Mouse (Mus musculus) cerebellum, adult (tissue): Measurements from ENCODE around the gene Evi5.

Experiments used
- ATAC-seq: cut with Nextera tagmentation; 2 replicates; pipeline ENCODE4 v1.9.2; 2017; ENCODE audit warnings: mild to moderate bottlenecking, moderate library complexity, mixed read lengths; ENCODE audit not compliant: insufficient number of reproducible peaks, low FRiP score, low TSS enrichment

Evi5 gene

GRCm38 (mm10) chr5:107759121-107759520 lies 115.8 kb downstream of the Evi5 start:
- ATAC-seq, result no peak

DNA sequence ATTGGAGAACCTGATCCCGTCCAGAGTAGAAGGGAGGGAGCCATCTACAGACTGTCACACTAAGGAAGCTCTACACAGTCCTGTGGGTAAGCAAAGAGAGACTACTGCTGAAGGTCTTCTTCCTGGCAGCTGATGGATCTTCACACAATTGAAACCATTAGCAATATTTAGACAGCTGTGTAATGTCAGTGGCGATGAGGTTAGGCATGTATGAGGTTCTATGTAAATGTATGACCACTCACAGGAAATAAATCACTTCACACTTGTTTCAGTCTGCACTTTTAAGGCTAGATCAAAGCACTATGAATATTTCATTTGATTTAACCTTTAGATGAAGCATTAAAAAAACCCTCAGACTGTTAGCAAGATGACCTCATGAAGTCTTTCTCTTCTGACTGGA lies 118.8 kb downstream of the Evi5 start:
- ATAC-seq, result no peak

DNA sequence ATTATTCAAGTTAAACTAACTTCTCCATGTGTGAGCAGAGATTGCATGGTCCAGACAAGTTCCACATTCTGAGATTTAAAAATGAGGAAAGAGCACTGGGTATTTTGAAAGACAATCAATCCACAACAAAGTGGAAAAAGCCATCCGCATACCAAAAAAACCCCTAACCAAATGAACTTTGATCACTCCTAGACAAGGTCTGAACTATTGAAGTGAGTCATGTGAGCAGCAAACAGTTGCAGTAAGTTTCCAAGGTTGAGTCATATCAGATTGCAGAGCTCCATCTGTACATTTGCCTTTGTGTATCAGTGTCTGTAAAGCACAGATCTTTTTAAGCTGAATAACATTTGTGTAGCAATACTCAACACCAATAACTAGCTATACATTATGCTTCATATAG lies 120.2 kb downstream of the Evi5 start:
- no peak for ATAC-seq

DNA sequence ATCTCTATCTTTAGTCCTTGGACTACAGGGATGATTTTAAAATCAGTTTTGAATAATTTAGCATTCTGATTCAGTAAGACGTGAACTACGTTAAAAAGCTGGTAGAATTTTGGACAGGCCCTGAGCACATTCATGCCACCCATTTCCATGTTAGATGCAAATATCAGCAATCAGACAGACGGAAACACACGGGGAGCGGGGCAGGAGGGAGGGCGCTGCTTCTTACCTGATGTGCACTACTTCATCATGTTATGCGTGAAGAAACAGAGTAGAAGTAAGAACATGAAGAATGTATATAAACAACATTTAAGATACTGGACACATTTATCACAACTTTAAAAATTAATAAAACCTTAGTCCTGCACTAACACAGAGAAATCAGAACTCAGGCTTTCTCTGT lies 121.3 kb downstream of the Evi5 start:
- no peak for ATAC-seq

DNA sequence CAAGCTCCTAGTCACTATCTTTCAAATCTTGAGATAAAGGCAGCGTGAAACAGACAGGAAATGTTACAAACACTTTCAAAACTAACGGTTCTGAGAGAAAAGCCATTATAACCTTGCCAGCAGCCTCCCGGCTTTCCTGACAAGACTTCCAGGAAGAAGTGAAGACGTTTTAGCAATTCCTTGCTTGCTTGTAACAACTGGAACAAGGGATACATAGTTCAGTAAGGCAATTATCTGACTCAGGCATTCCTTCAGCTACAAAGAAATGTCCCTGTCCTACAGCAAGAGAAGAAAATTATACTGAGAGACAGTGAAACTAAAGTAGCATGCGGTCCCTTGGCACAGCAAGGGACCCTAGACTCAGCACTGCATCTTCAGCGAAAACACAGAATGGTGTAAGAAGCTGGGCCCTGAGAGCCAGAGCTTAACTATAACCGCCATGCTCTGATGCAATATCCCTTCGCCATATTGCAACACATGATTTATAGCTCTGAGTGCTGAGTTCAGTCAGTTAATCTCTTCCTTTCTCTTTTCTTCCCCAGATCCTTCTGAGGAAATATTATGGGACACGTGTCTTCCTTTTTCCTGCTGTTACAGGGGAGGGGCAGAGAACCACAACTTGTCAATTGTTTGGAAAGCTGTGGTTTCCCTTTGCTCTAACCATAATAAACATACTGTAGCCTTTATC lies 125.5 kb downstream of the Evi5 start:
- ATAC-seq, result no peak

GRCm38 (mm10) chr5:107739023-107739422 lies 135.9 kb downstream of the Evi5 start:
- no peak for ATAC-seq

DNA sequence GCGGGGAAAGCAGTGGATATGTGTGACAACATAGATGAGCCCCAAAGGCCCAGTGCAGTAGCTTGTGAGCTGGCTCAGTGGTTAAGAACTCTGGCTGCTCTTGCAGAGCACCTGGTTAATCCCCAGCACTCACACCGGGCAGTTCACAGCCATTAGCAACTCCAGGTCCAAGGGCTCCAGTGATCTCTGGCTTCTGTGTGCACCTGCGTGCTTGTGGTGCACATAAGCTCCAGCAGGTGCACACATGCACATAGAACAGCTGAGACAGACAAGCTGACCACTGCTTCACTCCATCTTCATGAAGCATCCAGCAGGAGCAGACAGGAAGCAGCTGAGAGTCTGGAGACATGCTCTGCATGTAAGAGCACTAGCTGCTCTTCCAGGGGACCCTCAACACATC lies 136.6 kb downstream of the Evi5 start:
- ATAC-seq, result no peak

DNA sequence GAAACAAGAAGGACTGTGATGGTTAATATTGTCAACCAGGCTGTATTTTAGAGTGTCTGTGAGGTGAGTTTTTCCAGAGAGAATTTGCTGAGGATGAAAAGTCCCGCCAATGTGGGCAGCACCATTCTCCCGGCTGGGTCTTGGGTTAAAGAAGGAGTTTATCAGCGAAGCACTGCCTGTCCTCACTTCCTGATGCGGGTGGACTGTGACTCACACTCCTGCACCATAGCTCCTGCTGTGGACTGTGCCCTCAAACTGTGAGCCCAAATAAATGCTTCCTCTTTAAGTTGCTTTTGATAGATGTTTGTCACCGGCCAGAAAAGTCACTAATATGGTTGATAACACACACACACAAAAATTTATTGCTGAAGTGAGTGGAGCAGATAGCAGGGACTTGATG lies 138.7 kb downstream of the Evi5 start:
- no peak for ATAC-seq

GRCm38 (mm10) chr5:107731844-107732243 lies 143.1 kb downstream of the Evi5 start:
- no peak for ATAC-seq

GRCm38 (mm10) chr5:107731408-107731807 lies 143.5 kb downstream of the Evi5 start:
- ATAC-seq, result no peak

- ATAC-seq, result no peak
Observed at GRCm38 (mm10) chr5:107727007-107727402, 147.9 kb downstream of the Evi5 start.

DNA sequence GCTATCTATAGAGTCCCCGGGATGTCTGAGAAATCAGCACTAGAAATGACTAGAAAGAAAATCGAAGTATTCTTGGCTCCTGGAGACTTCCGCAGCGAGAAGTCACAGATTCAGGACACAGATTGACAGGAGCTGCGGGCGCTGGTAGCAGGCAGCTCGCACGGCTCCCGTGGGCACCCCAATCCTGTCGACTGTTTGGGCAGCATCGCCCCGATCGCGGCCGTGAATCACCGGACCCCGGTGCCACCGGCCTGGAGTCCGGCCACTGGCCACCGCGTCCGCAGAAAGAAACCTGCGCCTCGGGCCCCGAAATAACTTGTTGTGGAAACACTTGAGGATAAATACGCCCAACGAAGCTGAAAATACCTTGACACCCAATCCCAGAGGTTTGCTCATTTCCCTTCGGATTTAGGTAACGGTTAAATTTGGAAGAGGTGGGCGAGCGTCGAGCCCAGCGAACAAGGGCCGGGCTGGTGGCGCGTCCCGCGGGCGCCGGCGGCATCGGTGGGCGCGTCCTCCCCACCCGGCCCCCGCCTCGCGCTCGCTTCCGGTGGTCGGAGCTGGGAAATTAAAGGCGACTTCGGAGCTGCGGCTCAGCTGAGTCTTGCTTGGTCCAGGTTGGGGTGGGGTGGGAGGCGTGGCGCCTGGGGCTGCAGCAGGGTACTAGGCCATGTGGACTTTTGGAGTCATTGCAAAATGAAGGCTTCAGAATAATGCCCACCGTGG lies 148.5 kb downstream of the Evi5 start:
- no peak for ATAC-seq

DNA sequence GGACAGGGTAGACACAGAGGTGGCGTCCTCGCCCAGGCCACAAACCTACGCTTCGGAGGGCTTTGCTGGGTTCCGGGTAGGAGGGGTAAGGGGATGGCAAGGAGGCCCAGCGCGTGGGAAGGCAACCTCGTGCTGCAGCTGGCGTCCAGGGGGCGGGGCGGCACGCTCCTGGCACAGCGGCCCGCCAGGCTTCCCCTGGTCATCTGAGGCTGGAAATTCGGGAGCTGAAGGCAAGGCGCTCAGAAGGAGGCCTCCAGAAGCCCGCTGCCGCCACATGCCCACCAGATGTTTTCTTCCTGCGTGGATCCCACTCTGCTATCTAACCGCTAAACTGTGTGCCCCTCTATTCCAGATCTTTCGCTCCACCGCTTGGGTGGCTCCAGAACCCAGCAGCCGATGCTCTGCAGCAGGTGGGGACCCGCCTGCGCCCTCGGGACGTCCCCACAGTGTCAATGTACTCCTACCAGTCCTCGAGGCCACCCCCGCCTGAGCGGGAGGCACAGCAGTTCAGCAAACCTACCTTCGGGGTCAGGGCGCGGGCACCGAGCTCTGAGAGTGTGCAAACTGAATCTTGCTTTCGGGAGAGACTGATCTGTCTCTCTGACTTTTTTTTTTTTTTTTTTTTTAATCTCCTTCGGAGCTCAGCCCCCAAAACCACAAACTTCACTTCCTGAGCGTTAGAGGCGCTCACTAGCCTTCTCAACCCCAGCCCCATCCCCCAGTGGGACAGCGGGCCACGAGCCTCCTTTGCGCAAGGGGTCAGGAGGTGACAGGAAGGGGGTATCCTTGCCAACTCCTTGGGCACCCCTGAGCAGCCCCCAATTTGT lies 149.3 kb downstream of the Evi5 start, which contains the start of gene Gfi1:
Gfi1 (minus strand) TSS at position 602 of the 827 bp plus-strand sequence.
- ATAC-seq, result no peak

DNA sequence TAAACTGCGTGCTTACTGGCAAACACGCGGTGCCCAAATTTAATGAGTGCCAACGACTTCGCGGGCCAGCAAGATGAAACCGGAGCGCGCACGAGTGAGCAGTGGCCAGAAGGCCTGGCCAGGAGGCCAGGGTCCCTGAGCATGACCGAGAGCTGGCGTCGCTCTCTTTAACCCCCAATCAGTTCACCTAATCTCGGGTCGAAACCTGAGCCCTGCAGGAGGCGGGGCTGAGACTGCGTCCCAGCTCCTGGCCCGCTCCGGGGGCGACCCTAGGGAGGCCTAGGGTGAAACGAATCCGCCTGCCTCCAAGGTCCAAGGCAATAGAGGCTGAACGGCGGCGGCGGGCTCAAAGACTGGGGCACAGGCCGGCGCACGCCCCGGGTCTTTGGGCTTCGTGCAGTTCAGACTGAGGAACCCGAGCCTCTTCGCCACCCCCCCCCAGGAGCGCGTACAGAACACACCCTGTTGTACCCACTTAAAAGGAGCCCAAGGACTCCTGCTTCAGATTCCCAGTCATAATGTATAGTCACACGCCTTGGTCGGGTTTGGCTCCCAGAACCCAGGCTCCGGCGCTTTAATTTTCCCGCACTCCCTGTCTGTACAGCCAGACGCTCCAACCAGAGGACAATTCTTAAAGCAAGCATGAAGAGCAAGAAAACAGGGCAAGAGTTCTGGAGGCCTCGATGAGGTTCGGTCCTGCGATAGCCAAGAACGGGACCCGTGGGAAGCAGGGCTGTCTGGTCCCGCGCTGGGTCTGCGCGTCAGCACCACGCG lies 150.1 kb downstream of the Evi5 start:
- no peak for ATAC-seq

- no peak for ATAC-seq
Observed at GRCm38 (mm10) chr5:107723541-107724511, 151.1 kb downstream of the Evi5 start.

GRCm38 (mm10) chr5:107722661-107723532 lies 152.0 kb downstream of the Evi5 start:
- ATAC-seq, result no peak

- no peak for ATAC-seq
Observed at GRCm38 (mm10) chr5:107721638-107722011, 153.3 kb downstream of the Evi5 start.

- no peak for ATAC-seq
Observed at GRCm38 (mm10) chr5:107720991-107721637, 153.8 kb downstream of the Evi5 start.
